Mouse (Mus musculus): Measurements from ENCODE around the gene Tomm40l. TPM values are rescaled to one million over a fixed set of nuclear protein-coding genes. Genes with fewer than 3 reads are reported as not detected.
"Not testable (repeated sequence)": the region's sequence is repeated elsewhere in the genome, so short reads cannot be mapped to it uniquely, and the experiment has no call there.

Gene Tomm40l
- total RNA-seq, 2 experiments from 2014 or later: 81.4 to 85.9 TPM

DNA sequence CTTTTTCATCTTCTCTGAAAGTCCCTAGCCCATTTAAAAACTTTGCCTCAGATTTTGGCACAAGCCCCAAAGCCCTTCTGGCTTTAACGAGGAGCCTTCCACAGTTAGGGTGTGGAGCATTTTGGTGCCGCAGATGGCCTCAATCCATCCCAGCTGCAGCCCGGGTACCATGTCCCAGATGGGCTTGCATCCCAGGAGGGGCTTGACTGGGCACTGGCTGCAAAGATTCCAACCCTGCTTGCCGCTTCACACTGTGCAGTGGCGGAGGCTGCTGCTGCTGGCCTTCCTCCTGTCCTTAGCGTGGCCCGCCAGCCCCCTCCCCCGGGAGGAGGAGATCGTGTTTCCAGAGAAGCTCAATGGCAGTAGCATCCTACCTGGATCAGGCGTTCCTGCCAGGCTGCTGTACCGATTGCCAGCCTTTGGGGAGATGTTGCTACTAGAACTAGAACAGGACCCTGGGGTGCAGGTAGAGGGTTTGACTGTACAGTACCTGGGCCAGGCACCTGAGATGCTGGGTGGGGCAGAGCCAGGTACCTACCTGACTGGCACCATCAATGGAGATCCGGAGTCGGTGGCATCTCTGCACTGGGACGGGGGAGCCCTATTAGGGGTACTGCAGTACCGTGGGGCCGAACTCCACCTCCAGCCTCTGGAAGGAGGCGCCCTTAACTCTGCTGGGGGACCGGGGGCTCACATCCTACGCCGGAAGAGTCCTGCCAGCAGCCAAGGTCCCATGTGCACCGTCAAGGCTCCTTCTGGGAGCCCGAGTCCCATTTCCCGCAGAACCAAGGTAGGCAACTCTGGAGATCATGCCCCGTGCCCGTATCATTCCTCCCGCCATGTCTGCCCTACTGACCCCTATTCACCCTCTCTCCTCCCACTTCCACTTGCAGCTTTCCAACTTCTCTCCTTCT, 28.6 kb upstream of the Tomm40l start, which contains the start of gene Ndufs2:
Gene Ndufs2, minus strand, starts transcription at position 709 of the 914 bp plus-strand sequence.
- DNase-seq (ENCODE audit: extremely low spot score in 1 of 2, low spot score in 1 of 2): no peak

DNA sequence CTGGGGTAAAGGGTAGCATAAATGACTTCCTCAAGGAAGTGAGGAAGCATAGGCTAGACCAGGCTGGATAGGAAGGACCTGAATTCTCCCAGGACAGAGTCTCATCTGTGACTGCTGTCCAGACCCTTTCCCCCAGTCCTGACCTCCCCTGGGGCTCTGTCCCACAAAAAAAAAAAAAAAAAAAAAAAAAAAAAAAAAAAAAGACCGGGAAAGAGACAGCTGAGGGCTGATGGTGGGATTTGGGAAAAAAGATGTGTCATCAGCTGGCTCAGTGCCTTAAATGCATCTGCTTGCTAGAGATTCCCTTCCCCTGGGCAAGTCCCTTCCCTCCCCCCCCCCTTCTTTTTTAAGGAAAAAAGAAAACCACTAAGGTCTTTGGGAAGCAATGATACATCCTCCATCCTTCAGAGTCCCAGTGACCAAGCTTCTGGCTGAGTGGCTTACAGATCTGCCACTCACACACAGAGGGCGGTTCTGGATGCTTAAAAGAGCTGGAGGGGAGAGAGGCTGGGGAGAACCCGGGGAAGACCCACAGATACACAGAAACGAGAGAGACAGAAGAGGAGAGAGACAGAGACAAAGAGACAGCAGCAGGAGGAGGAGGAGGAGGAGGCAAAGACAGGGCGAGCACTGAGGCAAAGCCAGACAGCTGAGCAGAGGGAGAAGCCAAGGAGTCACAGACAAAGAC, 27.7 kb upstream of the Tomm40l start, which contains the start of gene Adamts4:
Gene Adamts4, plus strand, starts transcription at position 509 of the 688 bp plus-strand sequence.
- peak in 1 of 2 experiments; percentile 52 for DNase-seq (ENCODE audit: extremely low spot score in 1 of 2, low spot score in 1 of 2)

DNA sequence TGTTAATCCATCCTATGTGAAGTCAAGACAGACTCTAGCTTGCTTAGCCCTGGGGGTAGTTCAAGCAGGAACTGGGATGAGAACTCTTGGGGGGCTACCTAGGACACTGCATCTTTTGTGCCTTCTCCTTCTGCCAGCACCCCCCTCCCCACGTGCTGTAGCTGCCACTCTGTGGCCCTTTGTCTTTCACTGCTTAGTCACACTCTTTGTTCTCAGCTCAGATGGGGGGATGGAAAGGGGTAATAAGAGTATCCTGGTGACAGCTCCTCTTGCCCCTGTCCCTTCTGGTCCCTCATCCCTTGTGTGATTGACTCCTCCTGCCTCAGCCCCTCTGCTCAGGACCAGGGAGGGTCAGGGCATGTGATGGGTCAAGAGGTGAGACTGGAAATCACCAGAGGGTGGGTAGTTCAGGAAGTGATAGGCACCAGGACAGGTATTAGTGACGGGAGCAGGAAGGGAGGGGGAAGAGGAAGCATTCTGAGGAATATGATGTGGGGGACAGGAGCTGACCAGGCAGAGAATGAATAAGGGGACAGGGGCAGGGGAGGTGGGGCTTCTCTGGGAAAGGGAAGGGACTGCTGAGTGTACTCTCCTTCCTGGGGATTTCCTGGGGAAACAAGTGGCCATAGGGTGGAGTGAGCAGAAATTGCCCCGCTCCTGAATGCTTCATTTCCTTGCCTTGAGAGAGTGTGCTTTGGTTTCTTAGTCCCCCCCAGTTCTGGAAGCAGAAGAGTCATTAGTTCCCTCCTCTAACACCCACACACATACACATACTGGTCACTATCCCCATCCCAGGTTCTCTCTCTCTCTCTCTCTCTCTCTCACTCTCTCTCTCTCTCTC, 26.3 kb upstream of the Tomm40l start:
- no peak for DNase-seq (ENCODE audit: extremely low spot score in 1 of 2, low spot score in 1 of 2)

DNA sequence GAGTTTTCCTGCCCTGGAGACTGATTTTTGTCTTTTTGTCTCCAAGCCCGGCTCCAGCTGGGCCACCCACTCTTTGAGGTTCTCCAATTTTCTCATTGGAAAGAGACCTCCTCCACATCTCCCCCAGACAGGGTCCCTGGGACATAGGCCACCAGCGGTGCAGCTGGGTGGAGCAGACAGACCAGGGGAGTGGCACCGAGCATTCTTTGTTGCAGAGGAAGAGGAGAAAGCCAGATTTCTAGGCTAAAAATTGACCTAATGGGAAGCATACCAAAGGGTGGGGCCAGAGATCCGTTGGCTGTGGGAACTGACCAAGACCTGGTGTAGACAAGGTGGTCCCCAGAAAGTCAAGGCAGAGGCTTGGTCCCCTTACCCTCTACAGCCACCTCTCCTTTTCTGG, 25.6 kb upstream of the Tomm40l start:
- no peak for DNase-seq (ENCODE audit: extremely low spot score in 1 of 2, low spot score in 1 of 2)

DNA sequence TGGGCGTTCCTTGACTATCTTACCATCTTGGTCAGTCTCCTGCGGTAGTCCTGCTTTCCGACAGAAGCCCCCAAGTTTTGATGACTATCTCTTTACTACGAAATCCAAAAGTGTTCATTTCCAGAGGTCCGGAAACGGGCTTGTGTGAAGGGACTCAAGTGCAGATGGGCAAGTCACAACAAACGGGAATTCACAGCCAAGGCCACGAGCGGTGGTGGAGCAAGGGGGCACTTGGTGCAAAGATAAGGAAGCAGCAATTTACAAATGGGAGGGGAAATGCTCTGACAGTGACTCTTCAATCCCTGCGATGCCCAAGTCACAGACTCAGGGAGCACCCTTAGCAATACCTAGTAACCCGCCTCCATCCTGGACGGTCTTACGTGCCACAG, 25.1 kb upstream of the Tomm40l start:
- DNase-seq (ENCODE audit: extremely low spot score in 1 of 2, low spot score in 1 of 2): no peak

DNA sequence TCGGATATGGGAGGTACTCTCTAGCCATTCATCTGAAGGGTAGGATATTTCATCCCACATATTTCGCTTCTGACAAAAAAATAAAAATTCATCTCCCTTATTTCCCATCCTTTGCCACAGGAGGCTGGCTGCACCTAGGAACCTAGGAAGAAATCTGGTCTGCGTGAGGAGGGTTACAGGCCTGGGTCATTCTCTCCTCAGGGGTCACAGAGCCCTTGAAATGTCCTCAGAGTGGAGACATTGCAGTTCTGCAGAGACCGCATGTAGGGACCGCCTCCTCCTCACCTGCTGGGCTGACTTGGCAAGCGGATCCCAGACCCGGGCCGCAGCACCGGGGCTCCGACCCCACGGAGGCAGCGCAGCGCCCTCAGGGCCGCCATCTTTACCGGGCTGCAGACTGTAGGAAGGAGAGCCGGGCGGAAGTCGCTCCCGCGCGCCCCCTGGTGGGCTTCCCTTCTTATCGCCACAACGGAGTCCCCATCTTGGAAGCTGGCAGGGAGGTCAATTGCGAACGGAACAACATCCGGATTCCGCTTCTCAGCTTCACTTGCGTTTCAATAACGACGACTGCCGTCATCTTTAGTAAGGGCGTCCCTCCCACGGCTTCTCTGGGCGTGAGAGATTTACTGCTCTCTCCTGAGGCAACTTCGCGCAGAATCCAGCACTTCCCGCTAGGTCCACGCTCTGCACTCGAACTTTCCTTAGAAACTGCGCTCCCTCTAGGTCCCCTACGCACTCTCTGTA, 24.6 kb upstream of the Tomm40l start:
- DNase-seq (ENCODE audit: extremely low spot score in 1 of 2, low spot score in 1 of 2): peak; percentile 98

DNA sequence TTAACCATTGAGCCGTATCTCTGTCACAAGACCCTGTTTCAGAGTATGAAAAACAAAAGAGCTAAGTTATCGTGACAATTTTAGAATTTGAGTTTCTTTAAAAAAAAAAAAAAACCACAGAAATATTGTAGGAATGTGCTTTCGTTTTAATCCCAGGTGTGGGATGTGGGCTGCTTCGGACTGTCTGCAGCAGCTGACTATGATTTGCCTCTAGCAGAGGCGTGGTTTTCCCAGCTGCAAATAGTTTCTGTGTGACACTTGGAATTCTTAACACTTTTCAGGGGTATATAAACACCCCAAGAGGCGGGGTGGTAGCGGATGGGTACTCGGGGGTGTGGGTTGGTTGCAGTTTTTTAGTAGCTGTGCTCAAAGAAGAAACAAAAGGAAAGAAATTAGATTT, 23.0 kb upstream of the Tomm40l start:
- DNase-seq (ENCODE audit: extremely low spot score in 1 of 2, low spot score in 1 of 2): no peak

DNA sequence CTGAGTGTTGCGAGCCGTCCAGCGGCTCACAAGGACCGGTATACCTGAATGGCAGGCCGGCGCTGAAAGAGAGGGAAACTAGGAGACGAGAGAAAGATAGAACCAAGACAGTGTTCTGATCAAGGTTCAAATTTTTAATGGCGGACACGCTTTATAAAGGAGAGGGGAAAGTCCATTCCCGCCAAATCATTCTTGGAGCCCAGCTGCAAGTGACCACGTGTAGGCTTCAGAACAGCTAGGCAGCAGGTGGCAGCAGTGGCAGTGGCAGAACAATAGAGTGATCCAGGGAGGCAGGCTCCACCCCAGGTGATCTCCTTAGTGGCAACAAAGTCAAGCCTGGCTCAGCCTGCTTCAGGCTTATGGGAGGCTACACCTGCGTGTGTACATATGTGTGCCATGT, 19.6 kb upstream of the Tomm40l start:
- not testable (repeated sequence) for DNase-seq (ENCODE audit: extremely low spot score in 1 of 2, low spot score in 1 of 2)

DNA sequence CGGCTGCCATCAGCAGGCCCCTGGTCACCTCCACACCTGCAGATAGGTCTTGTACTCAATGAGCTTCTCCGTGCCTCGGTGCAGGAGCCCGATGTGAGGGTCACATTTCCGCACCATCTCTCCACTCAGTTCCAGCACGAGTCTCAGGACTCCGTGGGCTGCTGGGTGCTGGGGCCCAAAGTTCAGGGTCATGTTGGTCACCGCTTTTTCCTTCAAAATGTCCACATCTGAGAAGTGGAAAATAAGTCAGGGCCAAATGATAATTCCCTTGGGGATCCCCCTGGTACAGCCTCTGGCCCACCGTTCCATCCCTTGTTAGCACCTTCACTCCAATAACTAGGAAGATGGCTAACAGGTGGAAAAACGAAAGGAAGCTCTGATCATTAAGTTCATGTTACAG, 18.6 kb upstream of the Tomm40l start:
- DNase-seq (ENCODE audit: extremely low spot score in 1 of 2, low spot score in 1 of 2): no peak

DNA sequence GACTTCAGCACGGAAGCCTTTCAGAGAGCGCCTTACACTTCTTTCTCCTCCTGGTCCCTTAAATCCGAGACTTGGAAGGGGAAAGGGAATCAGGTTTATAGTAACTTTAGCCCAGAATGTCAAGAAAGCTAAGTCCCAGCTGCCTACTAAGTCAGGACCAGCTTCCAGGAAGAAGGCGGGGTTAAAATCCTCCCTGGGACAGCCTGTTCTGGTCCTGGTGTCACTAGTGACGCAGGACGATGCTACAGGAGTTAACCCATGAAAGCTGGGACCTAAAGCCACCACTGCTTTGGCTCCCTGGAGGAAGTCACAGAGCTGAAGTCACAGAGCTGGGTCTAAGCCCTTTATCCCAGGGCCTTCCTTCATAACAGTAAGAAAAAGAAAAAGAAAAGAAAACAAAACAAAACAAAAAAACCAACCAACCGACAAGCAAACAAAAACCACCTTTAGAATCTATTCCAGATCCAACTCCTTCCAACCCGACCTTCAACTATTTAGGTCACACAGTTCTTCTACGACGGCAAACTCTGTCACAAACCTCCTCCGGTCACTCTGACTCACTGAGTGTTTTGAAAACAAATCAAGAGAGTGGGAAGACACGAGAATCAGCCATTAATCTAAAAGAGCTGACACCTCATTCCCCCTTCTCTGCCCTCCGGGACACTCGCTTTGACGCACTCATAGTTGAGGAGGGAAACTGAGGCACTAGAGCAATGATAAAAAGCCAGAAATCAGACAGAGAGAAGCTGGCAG, 17.9 kb upstream of the Tomm40l start:
- no peak for DNase-seq (ENCODE audit: extremely low spot score in 1 of 2, low spot score in 1 of 2)

DNA sequence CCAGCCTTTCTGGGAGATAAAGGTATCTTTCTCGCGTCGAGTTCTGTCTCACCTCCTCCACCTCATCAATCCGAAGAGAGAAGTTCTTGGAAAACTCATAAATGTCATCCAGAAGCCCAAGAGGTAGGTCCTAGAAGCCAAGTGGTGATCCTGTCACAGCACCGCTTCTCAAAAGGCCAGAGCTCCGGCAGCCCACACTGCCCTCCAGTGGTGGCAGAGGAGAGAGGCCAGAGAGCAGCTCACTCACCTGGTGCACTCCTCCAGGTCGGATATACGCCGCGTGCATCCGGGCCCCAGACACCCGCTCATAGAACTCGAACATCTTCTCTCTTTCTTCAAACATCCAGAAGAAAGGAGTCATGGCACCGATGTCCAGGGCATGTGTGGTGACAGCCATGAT, 16.1 kb upstream of the Tomm40l start:
- peak in 1 of 2 experiments; percentile 49 for DNase-seq (ENCODE audit: extremely low spot score in 1 of 2, low spot score in 1 of 2)

DNA sequence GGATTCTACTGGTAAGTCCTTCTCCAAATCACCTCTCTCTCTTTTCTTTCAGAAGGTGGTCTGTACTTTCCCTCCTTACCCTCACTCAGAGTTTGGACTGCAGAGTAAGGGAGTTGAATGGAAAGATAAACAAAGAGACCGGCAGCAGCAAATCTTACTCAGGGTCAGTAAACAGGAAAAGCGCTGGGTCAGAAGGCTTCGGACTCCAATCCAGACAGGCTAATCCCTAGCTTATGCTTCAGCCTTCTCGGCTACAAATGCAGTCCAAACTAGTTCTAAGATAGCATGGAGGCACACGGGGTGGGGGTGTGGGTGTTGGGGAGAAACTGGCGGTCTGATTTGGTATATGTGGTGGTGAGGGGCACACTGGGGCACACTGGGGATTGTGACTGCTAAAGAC, 15.1 kb upstream of the Tomm40l start:
- no peak for DNase-seq (ENCODE audit: extremely low spot score in 1 of 2, low spot score in 1 of 2)

DNA sequence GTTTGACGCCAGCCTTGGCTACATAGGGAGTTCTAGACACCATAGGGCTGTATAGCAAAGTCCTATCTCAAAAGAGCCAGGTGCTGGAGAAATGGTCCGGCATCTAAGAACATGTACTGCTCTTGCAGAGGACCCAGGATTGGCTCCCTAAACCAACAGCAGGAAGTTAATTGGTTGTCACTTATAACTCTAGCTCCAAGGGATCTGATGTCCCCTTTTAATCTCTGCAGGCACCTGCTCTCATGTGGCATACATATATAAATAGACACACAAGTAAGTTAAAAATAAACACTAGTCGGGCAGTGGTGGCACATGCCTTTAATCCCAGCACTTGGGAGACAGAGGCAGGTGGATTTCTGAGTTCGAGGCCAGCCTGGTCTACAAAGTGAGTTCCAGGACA, 13.5 kb upstream of the Tomm40l start:
- no peak for DNase-seq (ENCODE audit: extremely low spot score in 1 of 2, low spot score in 1 of 2)

DNA sequence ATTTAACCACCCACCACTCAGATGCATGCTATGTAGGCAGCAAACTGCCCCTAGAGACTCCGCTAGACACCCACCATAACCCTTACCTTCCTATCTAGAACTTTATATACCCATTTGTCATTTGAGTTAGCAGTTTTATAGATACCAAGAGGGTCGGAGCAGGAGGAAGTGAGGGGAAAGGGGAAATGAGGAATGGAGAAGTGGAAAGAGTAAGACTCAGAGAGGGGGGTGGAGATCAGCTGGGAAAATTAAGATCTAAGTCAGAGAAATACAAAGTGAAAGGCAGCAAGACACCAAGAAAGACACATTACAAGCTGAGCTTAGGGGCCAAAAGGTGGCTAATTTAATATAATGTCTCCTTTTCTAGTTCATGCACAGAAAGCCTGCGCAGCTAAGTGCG, 12.2 kb upstream of the Tomm40l start:
- no peak for DNase-seq (ENCODE audit: extremely low spot score in 1 of 2, low spot score in 1 of 2)

DNA sequence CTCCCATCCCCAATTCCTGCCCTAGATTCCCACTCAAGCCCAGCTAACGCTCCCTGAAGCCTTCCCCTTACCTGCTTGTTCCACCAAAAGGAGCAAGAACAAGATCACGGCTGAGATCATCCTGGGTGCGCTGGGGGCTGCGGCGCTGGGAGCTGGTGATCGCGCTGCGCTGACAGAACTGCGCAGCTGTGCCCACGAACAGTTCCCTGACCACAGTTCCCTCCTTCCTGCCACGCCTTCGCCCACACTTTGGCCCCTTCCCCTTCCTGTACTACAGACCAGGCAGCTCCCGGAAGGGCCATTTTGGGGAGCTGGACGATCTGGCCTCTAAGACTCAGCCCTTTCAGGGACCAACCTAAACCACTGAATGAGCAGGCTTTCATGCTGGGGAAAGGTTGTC, 11.8 kb upstream of the Tomm40l start, which contains the start of gene Fcer1g:
Gene Fcer1g, minus strand, starts transcription at position 240 of the 400 bp plus-strand sequence.
- no peak for DNase-seq (ENCODE audit: extremely low spot score in 1 of 2, low spot score in 1 of 2)

DNA sequence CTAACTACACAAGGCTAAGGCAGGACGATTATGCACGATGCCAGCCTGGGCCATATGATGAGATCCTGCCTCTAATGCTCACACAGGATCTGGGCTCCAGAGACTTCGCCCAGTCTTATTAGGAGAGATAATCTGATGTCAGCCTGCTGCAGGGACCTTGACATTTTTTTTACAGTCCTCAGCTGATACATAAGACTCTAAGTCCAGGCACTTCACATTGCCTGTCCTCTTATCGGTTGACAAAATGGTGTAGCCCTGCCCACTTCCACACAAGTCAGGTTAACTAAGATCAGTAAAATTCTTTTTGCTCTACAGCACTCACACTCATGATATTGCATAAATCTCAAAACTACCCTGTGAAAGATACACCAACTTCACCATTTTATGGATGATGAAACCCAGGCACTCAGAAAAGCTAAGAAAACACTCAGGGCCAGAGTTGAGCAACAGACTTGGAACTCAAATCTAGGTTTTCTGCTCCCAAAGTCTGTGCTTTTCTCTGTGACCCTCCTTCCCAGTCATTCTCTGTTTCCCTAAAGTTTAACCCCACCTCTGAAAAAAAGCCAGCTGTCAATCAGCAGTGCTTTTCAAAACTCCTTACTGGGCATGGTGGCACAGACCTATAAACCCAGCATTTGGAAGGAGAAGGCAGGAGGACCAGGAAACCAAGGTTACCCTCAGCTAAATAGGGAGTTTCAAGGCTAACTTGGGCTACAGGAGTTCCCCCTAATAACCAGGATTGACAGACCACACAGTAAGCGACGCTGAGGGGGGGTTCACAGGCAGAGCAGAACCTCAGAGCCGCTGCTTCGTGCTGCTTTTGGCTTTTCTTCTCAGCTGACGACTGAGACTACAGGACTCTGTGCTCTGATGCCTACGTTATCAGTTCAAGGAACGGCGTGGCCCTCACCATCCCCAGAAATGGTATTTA, 10.8 kb upstream of the Tomm40l start:
- DNase-seq (ENCODE audit: extremely low spot score in 1 of 2, low spot score in 1 of 2): no peak

DNA sequence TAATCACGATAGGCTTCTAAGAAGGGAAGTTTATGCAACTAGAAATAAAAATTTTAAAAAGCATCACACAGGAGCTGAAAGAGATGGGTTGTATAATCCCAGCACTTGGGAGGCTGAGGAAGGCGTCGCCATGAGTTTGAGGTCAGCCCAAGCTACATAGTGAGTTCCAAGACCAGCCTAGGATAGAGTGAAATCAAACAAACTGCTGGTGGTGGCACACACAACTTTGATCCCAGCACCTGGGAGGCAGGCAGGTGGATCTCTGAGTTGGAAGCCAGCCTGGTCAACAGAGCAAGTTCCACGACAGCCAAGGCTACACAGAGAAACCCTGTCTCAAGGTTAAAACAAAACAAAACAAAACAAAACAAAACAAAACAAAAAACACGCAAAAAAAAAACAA, 10.0 kb upstream of the Tomm40l start:
- no peak for DNase-seq (ENCODE audit: extremely low spot score in 1 of 2, low spot score in 1 of 2)

DNA sequence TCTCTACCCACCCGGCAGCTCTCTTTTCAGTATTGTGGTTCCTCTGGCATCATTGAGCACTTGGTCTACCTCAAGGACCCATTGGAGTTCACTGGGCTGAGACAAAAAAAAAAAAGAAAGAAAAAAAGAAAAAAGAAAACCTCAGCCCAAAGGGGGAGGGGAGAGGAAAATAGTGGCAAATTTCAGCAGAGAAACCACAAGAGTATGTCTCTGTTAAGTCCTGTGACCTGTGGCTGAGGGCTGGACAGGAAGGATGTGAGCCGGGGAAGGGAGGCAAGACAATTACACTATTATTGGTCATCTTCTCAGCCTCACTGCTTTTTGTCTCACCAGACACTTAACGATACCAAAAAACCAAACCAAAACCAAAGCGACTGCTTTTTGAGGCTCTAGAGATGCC, 9.5 kb upstream of the Tomm40l start:
- DNase-seq (ENCODE audit: extremely low spot score in 1 of 2, low spot score in 1 of 2): no peak
